Mouse (Mus musculus) liver, embryonic 14.5 days (tissue): Measurements from ENCODE around the gene Paqr3.

Experiments
- CTCF ChIP-seq: IDR thresholded peaks from 2 replicates; pipeline ENCODE4 v1.5.1; 2016; ENCODE audit warnings: antibody characterized with exemption, low read depth, control low read depth
- EP300 ChIP-seq: IDR thresholded peaks from 2 replicates; pipeline ENCODE4 v1.6.1; 2016; ENCODE audit warnings: antibody characterized with exemption, low read depth

DNA sequence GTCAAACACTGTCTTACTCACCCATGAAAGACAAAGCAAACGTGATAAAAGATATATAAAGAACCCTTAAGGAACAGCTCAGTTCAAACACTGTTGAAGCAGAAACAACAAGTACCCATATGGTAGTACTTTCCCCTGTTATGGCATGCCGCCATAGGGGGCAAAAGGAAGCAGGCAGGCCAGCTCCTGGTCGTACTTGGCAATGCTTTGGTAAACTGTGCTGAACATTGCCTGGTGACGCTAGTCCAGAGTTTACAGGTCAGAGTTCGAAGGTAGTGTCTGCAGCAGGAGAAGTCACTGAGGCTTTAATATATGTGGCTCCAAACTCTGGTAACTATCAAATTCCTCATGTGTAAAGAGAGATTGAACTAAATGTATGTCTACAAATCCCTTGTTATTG is 32.8 kb downstream of the Paqr3 start:
- TF ChIP-seq CTCF (no peak), EP300 (no peak)
